Mouse (Mus musculus): ENCODE data around the gene Uba2.

Gene Uba2

DNA sequence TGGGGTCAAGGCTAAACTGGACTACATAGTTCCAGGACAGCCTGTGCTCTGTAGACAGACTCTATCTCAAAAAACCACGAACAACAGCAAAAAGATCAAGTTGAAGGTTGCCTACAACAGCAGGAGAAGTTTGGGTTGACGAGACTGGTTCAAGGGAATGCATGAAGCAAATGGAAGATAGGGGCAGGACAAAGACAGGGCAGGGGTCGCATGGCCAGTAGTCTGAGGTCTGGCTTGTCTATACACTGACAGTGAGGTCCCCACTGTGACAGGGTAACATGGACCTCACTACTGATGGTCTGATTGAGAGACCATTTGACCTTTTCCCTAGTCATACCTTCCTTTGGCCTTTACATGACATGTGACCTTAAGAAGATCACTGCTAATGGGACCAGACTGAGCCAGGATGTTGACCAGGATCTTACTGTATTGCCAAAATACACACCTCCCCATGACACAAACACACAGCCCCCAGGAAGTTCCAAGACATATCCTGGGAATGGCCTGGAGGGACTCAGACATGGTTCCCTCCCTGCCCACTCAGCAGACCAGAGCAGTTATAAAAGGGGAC, 74.4 kb downstream of the Uba2 start, which contains the start of gene Scgb1b30:
Gene Scgb1b30, plus strand, starts transcription at position 521 of the 571 bp plus-strand sequence.
- DNase-seq (ENCODE audit: low read depth, low spot score): no peak
